Mouse (Mus musculus) MEL (cell line): ENCODE measurements around the gene Cep170b. TPM values are rescaled to one million over a fixed set of nuclear protein-coding genes. Genes with fewer than 3 reads are reported as not detected.

Experiments used
- DNase-seq: peaks from one replicate; pipeline ENCODE4 v3.0.0; 2011; ENCODE audit warnings: low read depth, low spot score
- H3K27ac ChIP-seq: 2 replicates; pipeline ENCODE4 v1.5.1; 2012; ENCODE audit warnings: low read depth, mild to moderate bottlenecking, control low read depth, low read length, moderate library complexity; ENCODE audit not compliant: control insufficient read depth
- H3K27me3 ChIP-seq, 2 experiments: fragments of 150-350 bp in 1 of 2; sonication (generic) in 1 of 2; 2 replicates each; pipeline ENCODE4 v1.6.1; 2012; ENCODE audit warnings: low read length in 2 of 2, mild to moderate bottlenecking in 2 of 2, improper control_type of control experiment in 1 of 2, moderate library complexity in 1 of 2; ENCODE audit not compliant: insufficient read depth in 2 of 2, control insufficient read depth in 1 of 2
- H3K36me3 ChIP-seq, 2 experiments: 2 replicates each; pipeline ENCODE4 v1.6.1; 2012 to 2014; ENCODE audit warnings: low read length in 2 of 2, improper control_type of control experiment in 1 of 2, inconsistent platforms in 1 of 2, mild to moderate bottlenecking in 1 of 2; ENCODE audit not compliant: insufficient read depth in 2 of 2, control insufficient read depth in 1 of 2
- H3K4me1 ChIP-seq, 2 experiments: fragments of 150-350 bp in 1 of 2; sonication (generic) in 1 of 2; 2 replicates each; pipeline ENCODE4 v1.6.1; 2012; ENCODE audit warnings: low read length in 2 of 2, improper control_type of control experiment in 1 of 2, mild to moderate bottlenecking in 1 of 2; ENCODE audit not compliant: insufficient read depth in 2 of 2, control insufficient read depth in 1 of 2
- H3K4me3 ChIP-seq, 2 experiments: fragments of 150-350 bp in 1 of 2; sonication (generic) in 1 of 2; 2 replicates each; pipeline ENCODE4 v1.5.1; 2012; ENCODE audit warnings: low read depth in 2 of 2, low read length in 2 of 2, mild to moderate bottlenecking in 2 of 2, moderate library complexity in 2 of 2, control low read depth in 1 of 2, improper control_type of control experiment in 1 of 2; ENCODE audit not compliant: control insufficient read depth in 1 of 2, insufficient read depth in 1 of 2
- H3K79me2 ChIP-seq: 2 replicates; pipeline ENCODE4 v1.6.1; 2012; ENCODE audit warnings: mild to moderate bottlenecking, low read length, moderate library complexity; ENCODE audit not compliant: control insufficient read depth, poor library complexity, insufficient read depth
- H3K9ac ChIP-seq: 2 replicates; pipeline ENCODE4 v1.6.1; 2012; ENCODE audit warnings: low read depth, mild to moderate bottlenecking, control low read depth, low read length, moderate library complexity; ENCODE audit not compliant: control insufficient read depth, poor library complexity, severe bottlenecking
- H3K9me3 ChIP-seq: fragments of 150-350 bp; sonication (generic); replicated peaks from 2 replicates; pipeline ENCODE4 v1.6.1; 2012; ENCODE audit warnings: mild to moderate bottlenecking, low read length, improper control_type of control experiment, moderate library complexity; ENCODE audit not compliant: insufficient read depth
- CHD1 ChIP-seq: IDR thresholded peaks from 2 replicates; pipeline ENCODE4 v1.6.1; 2012; ENCODE audit warnings: low read depth, mild to moderate bottlenecking, inconsistent platforms, low read length, improper control_type of control experiment
- CHD2 ChIP-seq: IDR thresholded peaks from 2 replicates; pipeline ENCODE4 v1.6.1; 2011; ENCODE audit warnings: low read length, improper control_type of control experiment
- EP300 ChIP-seq, 2 experiments: IDR thresholded peaks; 2 replicates each; pipeline ENCODE4 v1.6.1; 2011; ENCODE audit warnings: improper control_type of control experiment in 2 of 2, low read length in 2 of 2, low read depth in 1 of 2, mild to moderate bottlenecking in 1 of 2
- ETS1 ChIP-seq: IDR thresholded peaks from 2 replicates; pipeline ENCODE4 v1.6.1; 2012; ENCODE audit warnings: low read depth, mild to moderate bottlenecking, inconsistent platforms, low read length, improper control_type of control experiment, moderate library complexity
- GABPA ChIP-seq: IDR thresholded peaks from 2 replicates; pipeline ENCODE4 v1.6.1; 2012; ENCODE audit warnings: low read depth, mild to moderate bottlenecking, inconsistent platforms, low read length, improper control_type of control experiment, moderate library complexity
- HCFC1 ChIP-seq: IDR thresholded peaks from 2 replicates; pipeline ENCODE4 v1.6.1; 2012; ENCODE audit warnings: low read depth, mild to moderate bottlenecking, inconsistent platforms, low read length, improper control_type of control experiment, moderate library complexity
- KAT2A ChIP-seq: conservative IDR thresholded peaks from 2 replicates; pipeline ENCODE4 v1.6.1; 2012; ENCODE audit warnings: low read depth, low read length, improper control_type of control experiment, inconsistent platforms
- MAFK ChIP-seq: IDR thresholded peaks from 2 replicates; pipeline ENCODE4 v1.6.1; 2011; ENCODE audit warnings: low read depth, mild to moderate bottlenecking, low read length, improper control_type of control experiment, borderline replicate concordance
- MAX ChIP-seq: IDR thresholded peaks from 2 replicates; pipeline ENCODE4 v1.6.1; 2011; ENCODE audit warnings: low read length, improper control_type of control experiment
- MYC ChIP-seq: IDR thresholded peaks from 2 replicates; pipeline ENCODE4 v1.6.1; 2011; ENCODE audit warnings: low read depth, mild to moderate bottlenecking, low read length, improper control_type of control experiment, moderate library complexity
- NELFE ChIP-seq: IDR thresholded peaks from 2 replicates; pipeline ENCODE4 v1.6.1; 2011; ENCODE audit warnings: low read depth, low read length, improper control_type of control experiment
- POLR2AphosphoS2 ChIP-seq: IDR thresholded peaks from 2 replicates; pipeline ENCODE4 v1.6.1; 2011; ENCODE audit warnings: low read length, improper control_type of control experiment
- POLR2AphosphoS5 ChIP-seq: IDR thresholded peaks from 2 replicates; pipeline ENCODE4 v1.6.1; 2012; ENCODE audit warnings: low read depth, borderline replicate concordance, mild to moderate bottlenecking, inconsistent platforms, low read length, moderate library complexity, mixed read lengths
- SMC3 ChIP-seq: IDR thresholded peaks from 2 replicates; pipeline ENCODE4 v1.6.1; 2011; ENCODE audit warnings: low read depth, low read length, improper control_type of control experiment
- TBP ChIP-seq: IDR thresholded peaks from 2 replicates; pipeline ENCODE4 v1.8.0; 2011; ENCODE audit warnings: low read depth, low read length, improper control_type of control experiment
- USF2 ChIP-seq, 2 experiments: IDR thresholded peaks; 2 replicates each; pipeline ENCODE4 v1.6.1; 2011 to 2012; ENCODE audit warnings: improper control_type of control experiment in 2 of 2, low read length in 2 of 2, borderline replicate concordance in 1 of 2, inconsistent platforms in 1 of 2, low read depth in 1 of 2, mild to moderate bottlenecking in 1 of 2; ENCODE audit not compliant: insufficient read depth in 1 of 2
- ZC3H11A ChIP-seq: IDR thresholded peaks from 2 replicates; pipeline ENCODE4 v1.6.1; 2012; ENCODE audit warnings: low read depth, mild to moderate bottlenecking, inconsistent platforms, low read length, improper control_type of control experiment
- ZMIZ1 ChIP-seq: IDR thresholded peaks from 2 replicates; pipeline ENCODE4 v1.6.1; 2012; ENCODE audit warnings: low read depth, mild to moderate bottlenecking, inconsistent platforms, low read length, improper control_type of control experiment, moderate library complexity
- ZNF384 ChIP-seq: IDR thresholded peaks from 2 replicates; pipeline ENCODE4 v1.6.1; 2012; ENCODE audit warnings: low read depth, mild to moderate bottlenecking, inconsistent platforms, low read length, improper control_type of control experiment
- polyA plus RNA-seq, 2 experiments: library from polyadenylated mRNA; stranded (reverse) in 1 of 2; unstranded in 1 of 2; fragments of >175 nt in 1 of 2; fragments of >200 nt in 1 of 2; gene quantifications; 2 replicates each; pipeline versions ENCODE4 v1.2.1 to v1.2.4; 2012; ENCODE audit warnings: low replicate concordance in 2 of 2, low read depth in 1 of 2; ENCODE audit not compliant: insufficient read length in 2 of 2, insufficient read depth in 1 of 2, missing spikeins in 1 of 2
- total RNA-seq: library from RNA; depleted of rRNA; stranded (reverse); fragments of 300-350 nt; gene quantifications from 2 replicates; pipeline ENCODE4 v1.2.3, GENCODE M21; 2012

Gene Cep170b
- total and polyA plus RNA-seq, 3 experiments, result 49.7 to 64.0 TPM; not detected in 1

- DNase-seq, result no peak
- peaks cover 0 to 12% of the 10 kb centered on the region in 2 experiments; a peak in 2 of 4 replicates for H3K36me3 ChIP-seq
- peaks cover 9 to 18% of the 10 kb centered on the region in 2 experiments; a peak in 3 of 4 replicates for H3K4me1 ChIP-seq
- H3K79me2 ChIP-seq, result no peaks in the 10 kb centered on the region
- H3K27ac ChIP-seq, result no peak overlapping the region
- no peak overlapping the region for H3K4me3 ChIP-seq
- TF ChIP-seq TBP (no peak), NELFE (no peak), POLR2AphosphoS5 (no peak), KAT2A (no peak), MAFK (no peak), MYC (no peak), ZMIZ1 (no peak), ZNF384 (no peak), MAX (no peak), USF2 (IDR thresholded peaks at IDR 0.05; ENCODE audit: borderline replicate concordance in 1 of 2, insufficient read depth in 1 of 2, low read depth in 1 of 2, low read length in 2 of 2) (no peak), POLR2AphosphoS2 (no peak), CHD1 (no peak), ETS1 (no peak)
- H3K9me3 ChIP-seq, result no peaks in the 10 kb centered on the region
- H3K27me3 ChIP-seq, result no peaks in the 10 kb centered on the region
- no peak overlapping the region for H3K9ac ChIP-seq
These were observed 43.9 kb downstream of the Cep170b start for GRCm38 (mm10) chr12:112764141-112764540.

- TF ChIP-seq EP300 (IDR thresholded peaks at IDR 0.05; ENCODE audit: low read depth in 1 of 2, low read length in 2 of 2) (no peak), ZC3H11A (no peak), MYC (no peak), TBP (no peak), SMC3 (no peak), CHD2 (no peak), ETS1 (no peak), ZMIZ1 (no peak), USF2 (IDR thresholded peaks at IDR 0.05; ENCODE audit: borderline replicate concordance in 1 of 2, insufficient read depth in 1 of 2, low read depth in 1 of 2, low read length in 2 of 2) (no peak), GABPA (no peak), HCFC1 (no peak)
- TF ChIP-seq, all 39 proteins: peak for 0
- DNase-seq, result no peak
- peaks cover 9 to 18% of the 10 kb centered on the region in 2 experiments; a peak in 3 of 4 replicates for H3K4me1 ChIP-seq
- H3K27ac ChIP-seq, result no peak overlapping the region
- peaks cover 0 to 12% of the 10 kb centered on the region in 2 experiments; a peak in 2 of 4 replicates for H3K36me3 ChIP-seq
- no peak overlapping the region for H3K4me3 ChIP-seq
- H3K27me3 ChIP-seq, result no peaks in the 10 kb centered on the region
- H3K79me2 ChIP-seq, result no peaks in the 10 kb centered on the region
- H3K9ac ChIP-seq, result no peak overlapping the region
- no peaks in the 10 kb centered on the region for H3K9me3 ChIP-seq
These were observed 44.7 kb downstream of the Cep170b start for GRCm38 (mm10) chr12:112764991-112765390.
